Mouse (Mus musculus): ENCODE measurements around the gene Taf4.

- no peak for TF ChIP-seq POLR2A (IDR thresholded peaks at IDR 0.05; ENCODE audit: insufficient read depth, low read depth, low read length)
- no peak for TF ChIP-seq CTCF (IDR thresholded peaks at IDR 0.05)
These were observed 49.4 kb upstream of the Taf4 start for GRCm38 (mm10) chr2:180025861-180026200.
